Mouse (Mus musculus): ENCODE data around the gene Tedc1. TPM values are rescaled to one million over a fixed set of nuclear protein-coding genes. Genes with fewer than 3 reads are reported as not detected.

Tedc1 gene
- total and polyA plus RNA-seq, 3 experiments: 0.34 to 0.52 (median 0.45) TPM

DNA sequence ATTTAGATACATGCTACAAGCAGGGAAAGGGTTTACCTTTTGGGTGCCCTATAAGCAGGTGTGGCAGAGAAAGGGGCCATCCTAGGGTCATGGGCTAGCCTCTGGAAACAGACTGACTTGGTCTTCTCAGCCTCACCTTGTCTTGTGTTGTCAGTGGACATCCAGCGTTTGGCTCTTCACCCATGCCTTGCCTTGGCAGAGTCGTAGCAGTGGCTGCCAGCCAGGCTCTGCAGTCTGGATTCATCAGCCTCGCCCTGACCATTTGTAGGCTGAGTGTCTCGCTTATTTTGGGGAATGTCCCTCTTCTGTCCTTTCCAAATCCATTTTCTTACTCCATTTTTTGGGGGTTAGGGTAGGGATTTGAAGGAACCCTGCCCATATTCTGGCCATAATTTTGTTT is 45.1 kb downstream of the Tedc1 start:
- peak in 1 of 2 experiments; percentile 30 for DNase-seq
- no peak for TF ChIP-seq EP300 (IDR thresholded peaks at IDR 0.05; ENCODE audit: insufficient read depth, low read depth, low read length)
- TF ChIP-seq CTCF (IDR thresholded peaks at IDR 0.05): no peak
- TF ChIP-seq POLR2A (IDR thresholded peaks at IDR 0.05; ENCODE audit: insufficient read depth, low read depth, low read length): no peak
- H3K4me3 ChIP-seq: no peak overlapping the region
- H3K9ac ChIP-seq (ENCODE audit: low read depth, low read length): no peak overlapping the region
- H3K79me2 ChIP-seq (replicated peaks; ENCODE audit: control insufficient read depth, insufficient read depth, low read length): no peaks in the 10 kb centered on the region
- no peaks in the 10 kb centered on the region for H3K4me1 ChIP-seq (ENCODE audit: control insufficient read depth, insufficient read depth, low read length)
- 79% methylated on average over 4 of the region's 4 CpGs for WGBS
- H3K36me3 ChIP-seq (ENCODE audit: control insufficient read depth, insufficient read depth, low read length): no peaks in the 10 kb centered on the region
- intact Hi-C loops (cut with DNase I): no loop called here
- no peak overlapping the region for H3K27ac ChIP-seq
- no peaks in the 10 kb centered on the region for H3K27me3 ChIP-seq (ENCODE audit: control insufficient read depth, insufficient read depth, low read length)

GRCm38 (mm10) chr12:113202008-113202407 is 45.8 kb downstream of the Tedc1 start:
- intact Hi-C loops (cut with DNase I): no loop called here
- Histone ChIP-seq H3K4me3 (no peak overlapping the region), H3K27ac (no peak overlapping the region), H3K4me1 (ENCODE audit: control insufficient read depth, insufficient read depth, low read length) (no peaks in the 10 kb centered on the region), H3K36me3 (ENCODE audit: control insufficient read depth, insufficient read depth, low read length) (no peaks in the 10 kb centered on the region), H3K79me2 (replicated peaks; ENCODE audit: control insufficient read depth, insufficient read depth, low read length) (no peaks in the 10 kb centered on the region), H3K27me3 (ENCODE audit: control insufficient read depth, insufficient read depth, low read length) (no peaks in the 10 kb centered on the region), H3K9ac (ENCODE audit: low read depth, low read length) (no peak overlapping the region)
- TF ChIP-seq POLR2A (IDR thresholded peaks at IDR 0.05; ENCODE audit: insufficient read depth, low read depth, low read length) (no peak), EP300 (IDR thresholded peaks at IDR 0.05; ENCODE audit: insufficient read depth, low read depth, low read length) (no peak), CTCF (IDR thresholded peaks at IDR 0.05) (no peak)
- no peak for DNase-seq

DNA sequence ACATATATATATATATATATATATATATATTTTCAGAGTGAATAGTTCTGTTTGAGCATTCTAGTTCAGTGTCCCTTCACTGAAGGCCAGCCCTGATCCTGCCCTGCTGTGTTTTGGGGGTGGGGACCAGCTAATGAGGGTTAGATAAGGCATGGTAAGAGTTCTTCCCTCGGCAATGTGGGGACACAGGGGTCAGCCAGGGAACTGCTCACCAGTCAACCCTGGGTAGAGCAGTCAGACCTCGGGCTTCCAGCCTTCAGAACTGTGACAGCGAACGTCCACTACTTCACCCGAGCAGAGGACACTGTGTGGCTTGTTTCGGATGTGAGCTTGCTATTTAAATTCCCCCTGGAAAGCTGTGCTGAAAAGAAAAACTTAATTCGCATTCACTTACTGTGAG is 47.3 kb downstream of the Tedc1 start:
- H3K36me3 ChIP-seq (ENCODE audit: control insufficient read depth, insufficient read depth, low read length): no peaks in the 10 kb centered on the region
- no peaks in the 10 kb centered on the region for H3K79me2 ChIP-seq (replicated peaks; ENCODE audit: control insufficient read depth, insufficient read depth, low read length)
- no peak overlapping the region for H3K9ac ChIP-seq (ENCODE audit: low read depth, low read length)
- TF ChIP-seq POLR2A (IDR thresholded peaks at IDR 0.05; ENCODE audit: insufficient read depth, low read depth, low read length) (no peak), CTCF (IDR thresholded peaks at IDR 0.05) (no peak), EP300 (IDR thresholded peaks at IDR 0.05; ENCODE audit: insufficient read depth, low read depth, low read length) (no peak)
- H3K4me1 ChIP-seq (ENCODE audit: control insufficient read depth, insufficient read depth, low read length): no peaks in the 10 kb centered on the region
- intact Hi-C loops (cut with DNase I): no loop called here
- WGBS: 74% methylated on average over 7 of the region's 7 CpGs
- H3K4me3 ChIP-seq: no peak overlapping the region
- no peak for DNase-seq
- H3K27ac ChIP-seq: no peak overlapping the region
- H3K27me3 ChIP-seq (ENCODE audit: control insufficient read depth, insufficient read depth, low read length): no peaks in the 10 kb centered on the region

GRCm38 (mm10) chr12:113205251-113205942 is 49.2 kb downstream of the Tedc1 start:
- H3K36me3 ChIP-seq (ENCODE audit: control insufficient read depth, insufficient read depth, low read length): no peaks in the 10 kb centered on the region
- peak in 1 of 2 experiments; percentile 10 for DNase-seq

GRCm38 (mm10) chr12:113207737-113208136 is 51.5 kb downstream of the Tedc1 start:
- no peak overlapping the region for H3K9ac ChIP-seq (ENCODE audit: low read depth, low read length)
- 56% methylated on average over 6 of the region's 6 CpGs for WGBS
- H3K36me3 ChIP-seq (ENCODE audit: control insufficient read depth, insufficient read depth, low read length): no peaks in the 10 kb centered on the region
- TF ChIP-seq EP300 (IDR thresholded peaks at IDR 0.05; ENCODE audit: insufficient read depth, low read depth, low read length) (no peak), POLR2A (IDR thresholded peaks at IDR 0.05; ENCODE audit: insufficient read depth, low read depth, low read length) (no peak), CTCF (IDR thresholded peaks at IDR 0.05) (no peak)
- no peak overlapping the region for H3K4me3 ChIP-seq
- no peaks in the 10 kb centered on the region for H3K4me1 ChIP-seq (ENCODE audit: control insufficient read depth, insufficient read depth, low read length)
- intact Hi-C loops (cut with DNase I): no loop called here
- H3K27ac ChIP-seq: no peak overlapping the region
- DNase-seq: no peak
- H3K79me2 ChIP-seq (replicated peaks; ENCODE audit: control insufficient read depth, insufficient read depth, low read length): no peaks in the 10 kb centered on the region
- H3K27me3 ChIP-seq (ENCODE audit: control insufficient read depth, insufficient read depth, low read length): no peaks in the 10 kb centered on the region

More at GRCm38 (mm10) chr12:113205251-113205942, 49.2 kb downstream of the Tedc1 start:
- 65% methylated on average over 7 of the region's 7 CpGs for WGBS
- H3K4me3 ChIP-seq: no peak overlapping the region
- H3K27ac ChIP-seq: no peak overlapping the region
- no peaks in the 10 kb centered on the region for H3K4me1 ChIP-seq (ENCODE audit: control insufficient read depth, insufficient read depth, low read length)
- no peak overlapping the region for H3K9ac ChIP-seq (ENCODE audit: low read depth, low read length)
- no peaks in the 10 kb centered on the region for H3K79me2 ChIP-seq (replicated peaks; ENCODE audit: control insufficient read depth, insufficient read depth, low read length)
- TF ChIP-seq POLR2A (IDR thresholded peaks at IDR 0.05; ENCODE audit: insufficient read depth, low read depth, low read length) (no peak), EP300 (IDR thresholded peaks at IDR 0.05; ENCODE audit: insufficient read depth, low read depth, low read length) (no peak), CTCF (IDR thresholded peaks at IDR 0.05) (peak; percentile 42)
- no peaks in the 10 kb centered on the region for H3K27me3 ChIP-seq (ENCODE audit: control insufficient read depth, insufficient read depth, low read length)
- intact Hi-C loops (cut with DNase I): no loop called here

- H3K27ac ChIP-seq: no peak overlapping the region
- no peaks in the 10 kb centered on the region for H3K36me3 ChIP-seq (ENCODE audit: control insufficient read depth, insufficient read depth, low read length)
- no peaks in the 10 kb centered on the region for H3K4me1 ChIP-seq (ENCODE audit: control insufficient read depth, insufficient read depth, low read length)
- TF ChIP-seq CTCF (IDR thresholded peaks at IDR 0.05) (no peak), POLR2A (IDR thresholded peaks at IDR 0.05; ENCODE audit: insufficient read depth, low read depth, low read length) (no peak), EP300 (IDR thresholded peaks at IDR 0.05; ENCODE audit: insufficient read depth, low read depth, low read length) (no peak)
- no peaks in the 10 kb centered on the region for H3K27me3 ChIP-seq (ENCODE audit: control insufficient read depth, insufficient read depth, low read length)
- peak in 1 of 2 experiments; percentile 11 for DNase-seq
- intact Hi-C loops (cut with DNase I): loop anchor here (10.0 kb wide), 1 partner anchor 404 kb away; no protein-coding TSS in a partner anchor
- no peak overlapping the region for H3K4me3 ChIP-seq
- 71% methylated on average over 17 of the region's 17 CpGs for WGBS
- no peaks in the 10 kb centered on the region for H3K79me2 ChIP-seq (replicated peaks; ENCODE audit: control insufficient read depth, insufficient read depth, low read length)
- no peak overlapping the region for H3K9ac ChIP-seq (ENCODE audit: low read depth, low read length)
These were observed 54.6 kb downstream of the Tedc1 start for GRCm38 (mm10) chr12:113210586-113211378.

Data from heart, adult 2 months (tissue).